Mouse (Mus musculus): ENCODE data around the gene Gm4301. TPM values are rescaled to one million over a fixed set of nuclear protein-coding genes. Genes with fewer than 3 reads are reported as not detected.

The Gm4301 gene
- polyA plus RNA-seq (2014; fragmentation: Illumina TruSeq; extraction: RNeasy Lipid Tissue Mini Kit (QIAGEN cat#74804); ENCODE audit: low read depth, low replicate concordance): not detected

GRCm38 (mm10) chr10:100335376-100335775 lies at the start of gene Gm4301:
Gene Gm4301 (plus strand): TSS chr10:100335676.

GRCm38 (mm10) chr10:100340536-100340935 lies 5.1 kb downstream of the Gm4301 start, which contains the start of gene Gm4302:
Gene Gm4302 (plus strand): TSS chr10:100340836.

GRCm38 (mm10) chr10:100345672-100346071 lies 10.2 kb downstream of the Gm4301 start, which contains the start of gene Gm4303:
Gene Gm4303 (plus strand): TSS chr10:100345972.

DNA sequence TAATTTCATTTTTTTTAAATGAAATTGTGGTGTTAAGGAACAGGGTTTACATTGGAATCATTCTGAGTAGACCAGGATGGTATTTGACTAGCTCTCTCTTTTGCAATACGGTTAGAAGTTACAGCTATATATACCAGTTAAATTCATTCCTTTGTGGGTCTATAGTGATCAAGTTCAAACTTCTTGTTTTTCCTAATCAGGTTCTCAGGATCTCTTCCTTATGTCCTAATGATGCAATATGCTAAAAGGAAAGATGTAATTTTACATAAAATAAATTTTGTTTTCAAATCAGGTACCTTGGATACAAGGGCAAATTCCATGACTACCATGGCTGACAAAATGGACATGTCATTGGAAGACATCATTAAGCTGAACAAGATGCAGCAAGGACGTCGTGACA lies 15.3 kb downstream of the Gm4301 start, which contains the start of gene Gm4305:
Gene Gm4305 (plus strand): TSS at position 301 of the 400 bp plus-strand sequence.

GRCm38 (mm10) chr10:100361038-100361437 lies 25.6 kb downstream of the Gm4301 start, which contains the start of gene Gm4307:
Gene Gm4307 (plus strand): TSS chr10:100361338.

GRCm38 (mm10) chr10:100382460-100382859 lies 47.0 kb downstream of the Gm4301 start, which contains the start of gene Gm4312:
Gene Gm4312 (minus strand): TSS chr10:100382560.

Other genes starting within 250 kb of the Gm4301 start
- gene Gm4302, start 5.2 kb downstream of the Gm4301 start, polyA plus RNA-seq (2014; fragmentation: Illumina TruSeq; extraction: RNeasy Lipid Tissue Mini Kit (QIAGEN cat#74804); ENCODE audit: low read depth, low replicate concordance): not detected
- gene Gm4303, start 10.3 kb downstream of the Gm4301 start, polyA plus RNA-seq (2014; fragmentation: Illumina TruSeq; extraction: RNeasy Lipid Tissue Mini Kit (QIAGEN cat#74804); ENCODE audit: low read depth, low replicate concordance): not detected
- not detected for gene Gm4305, start 15.4 kb downstream of the Gm4301 start, polyA plus RNA-seq (2014; fragmentation: Illumina TruSeq; extraction: RNeasy Lipid Tissue Mini Kit (QIAGEN cat#74804); ENCODE audit: low read depth, low replicate concordance)
- not detected for gene Gm4307, start 25.7 kb downstream of the Gm4301 start, polyA plus RNA-seq (2014; fragmentation: Illumina TruSeq; extraction: RNeasy Lipid Tissue Mini Kit (QIAGEN cat#74804); ENCODE audit: low read depth, low replicate concordance)
- not detected for gene Gm4312, start 46.9 kb downstream of the Gm4301 start, polyA plus RNA-seq (2014; fragmentation: Illumina TruSeq; extraction: RNeasy Lipid Tissue Mini Kit (QIAGEN cat#74804); ENCODE audit: low read depth, low replicate concordance)
- 92.2 TPM for gene Tmtc3, start 151.7 kb downstream of the Gm4301 start, polyA plus RNA-seq (2014; fragmentation: Illumina TruSeq; extraction: RNeasy Lipid Tissue Mini Kit (QIAGEN cat#74804); ENCODE audit: low read depth, low replicate concordance)
- gene Cep290, start 151.9 kb downstream of the Gm4301 start, polyA plus RNA-seq (2014; fragmentation: Illumina TruSeq; extraction: RNeasy Lipid Tissue Mini Kit (QIAGEN cat#74804); ENCODE audit: low read depth, low replicate concordance): 39.0 TPM

Measured in adrenal gland, adult 10 weeks (tissue).